Mouse (Mus musculus) bone marrow, adult 2 months (tissue): ENCODE measurements around the gene Tenm3. TPM values are rescaled to one million over a fixed set of nuclear protein-coding genes. Genes with fewer than 3 reads are reported as not detected.

Source experiments
- H3K27ac ChIP-seq: fragments of 200-500 bp; 2 replicates; pipeline ENCODE4 v1.5.1; 2012; ENCODE audit warnings: low read depth, mild to moderate bottlenecking, control low read depth, inconsistent platforms, low read length; ENCODE audit not compliant: control insufficient read depth, poor library complexity, insufficient read depth
- H3K4me1 ChIP-seq: fragments of 200-500 bp; 2 replicates; pipeline ENCODE4 v1.6.1; 2011; ENCODE audit warnings: low read length; ENCODE audit not compliant: control insufficient read depth, insufficient read depth
- H3K4me3 ChIP-seq: fragments of 200-500 bp; replicated peaks from 2 replicates; pipeline ENCODE3; 2011; ENCODE audit warnings: mild to moderate bottlenecking, low read depth, low read length, control low read depth; ENCODE audit not compliant: control insufficient read depth
- CTCF ChIP-seq: fragments of 200-500 bp; IDR thresholded peaks from 2 replicates; pipeline ENCODE4 v1.5.1; 2011; ENCODE audit warnings: low read length, control low read depth; ENCODE audit not compliant: control insufficient read depth, insufficient read depth
- POLR2A ChIP-seq: fragments of 200-500 bp; IDR thresholded peaks from 2 replicates; pipeline ENCODE4 v1.6.1; 2011; ENCODE audit warnings: low read depth, mild to moderate bottlenecking, control low read depth, low read length, borderline replicate concordance; ENCODE audit not compliant: control insufficient read depth
- WGBS: fragments of 180-500 bp; shearing (Covaris S2); methylation state at CpG from one replicate; pipeline ENCODE4 v1.1.7; 2018; 5-methylcytosine and 5-hydroxymethylcytosine counted together
- polyA plus RNA-seq: library from polyadenylated mRNA; stranded (reverse); fragments of >200 nt; gene quantifications from 2 replicates; pipeline ENCODE4 v1.2.4, GENCODE M21; 2011; ENCODE audit warnings: low replicate concordance; ENCODE audit not compliant: missing spikeins, insufficient read depth, insufficient read length

The Tenm3 gene
- polyA plus RNA-seq, 1 experiment: 0.45 TPM

DNA sequence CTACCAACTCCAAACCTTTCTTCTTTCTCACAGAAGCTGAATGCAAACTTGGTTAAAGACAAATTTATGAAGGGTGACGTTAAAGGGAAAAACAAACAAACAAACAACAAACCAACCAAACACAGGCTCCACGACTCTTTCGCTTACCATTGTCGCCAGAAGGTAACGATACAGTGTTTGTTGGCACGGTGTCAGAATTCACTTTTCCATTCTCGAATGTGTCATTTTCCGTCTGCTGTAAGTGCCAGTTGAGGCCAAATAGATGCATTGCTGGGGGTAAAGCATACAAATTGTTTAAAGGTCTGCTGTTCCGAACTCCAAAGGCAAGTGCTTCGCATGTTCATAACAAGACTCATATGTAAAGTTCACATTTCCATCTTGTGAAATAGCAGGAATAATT lies 476.6 kb downstream of the Tenm3 start:
- Histone ChIP-seq H3K27ac (no peak overlapping the region), H3K4me3 (no peak overlapping the region), H3K4me1 (no peaks in the 10 kb centered on the region)
- TF ChIP-seq POLR2A: no peak
- WGBS: 84% methylated on average over 10 of the region's 10 CpGs

DNA sequence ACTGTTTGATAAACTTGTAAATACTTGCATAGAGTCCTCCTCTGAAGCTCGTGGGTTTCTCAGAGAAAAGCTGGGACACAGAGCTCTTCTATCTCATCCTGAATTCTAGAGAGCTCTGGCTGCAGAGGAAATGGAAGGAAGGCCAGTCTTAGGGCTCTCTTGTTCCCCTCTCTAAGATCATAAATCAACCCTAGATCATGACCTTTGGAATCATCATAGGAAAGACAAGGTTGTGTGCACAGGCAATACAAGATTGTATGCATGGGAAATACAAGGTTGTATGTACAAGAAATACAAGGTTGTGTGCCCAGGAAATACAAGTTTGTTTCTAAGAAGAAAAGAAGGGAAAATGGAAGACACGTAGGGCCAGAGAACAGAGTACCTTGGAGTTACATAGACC lies 486.9 kb downstream of the Tenm3 start:
- 54% methylated on average over 2 of the region's 2 CpGs for WGBS
- no peak for TF ChIP-seq CTCF
- TF ChIP-seq POLR2A: no peak
- no peak overlapping the region for H3K27ac ChIP-seq
- H3K4me3 ChIP-seq: no peak overlapping the region
- no peaks in the 10 kb centered on the region for H3K4me1 ChIP-seq

DNA sequence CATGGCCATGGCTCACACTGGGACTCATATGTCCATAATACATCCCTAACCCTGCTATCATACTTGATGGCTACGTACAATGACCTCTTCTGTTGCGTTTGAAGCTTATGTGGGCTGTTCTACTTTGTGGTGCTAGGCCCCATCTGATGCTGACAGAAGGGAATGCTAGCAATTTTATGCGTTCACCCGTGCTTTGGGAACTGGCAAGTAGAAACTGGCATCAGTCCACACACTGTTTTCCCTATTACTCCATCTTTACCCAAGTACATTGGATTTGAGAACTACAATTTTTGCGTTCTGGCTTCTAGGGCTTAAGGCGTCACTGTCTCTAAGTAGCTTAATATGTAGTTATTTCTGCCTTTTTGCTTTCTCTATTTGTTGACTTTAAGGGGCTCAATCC lies 490.3 kb downstream of the Tenm3 start:
- Histone ChIP-seq H3K4me3 (no peak overlapping the region), H3K27ac (no peak overlapping the region), H3K4me1 (no peaks in the 10 kb centered on the region)
- no peak for TF ChIP-seq CTCF
- no peak for TF ChIP-seq POLR2A
- WGBS: 87% methylated on average over 6 of the region's 6 CpGs

DNA sequence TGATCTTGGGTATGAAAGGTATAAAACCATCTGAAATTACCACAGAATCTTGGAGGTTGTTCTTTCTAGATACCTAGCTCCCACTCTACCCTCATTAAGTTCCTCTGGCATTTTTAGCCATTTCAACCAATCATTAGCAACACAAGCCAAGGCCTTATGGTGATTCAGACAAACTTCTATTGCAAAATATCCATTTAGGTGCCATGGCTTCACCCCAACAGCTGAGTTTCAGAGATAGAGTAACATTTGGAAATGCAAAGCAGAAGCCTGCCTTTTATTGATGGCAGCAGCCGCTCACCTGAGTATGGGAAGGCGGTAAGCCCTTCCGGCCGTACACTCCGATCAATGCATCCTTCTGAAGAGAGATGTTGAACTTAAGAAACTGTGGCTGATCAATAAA lies 494.9 kb downstream of the Tenm3 start:
- Histone ChIP-seq H3K4me3 (no peak overlapping the region), H3K4me1 (no peaks in the 10 kb centered on the region), H3K27ac (no peak overlapping the region)
- 90% methylated on average over 5 of the region's 5 CpGs for WGBS
- no peak for TF ChIP-seq POLR2A
- no peak for TF ChIP-seq CTCF

DNA sequence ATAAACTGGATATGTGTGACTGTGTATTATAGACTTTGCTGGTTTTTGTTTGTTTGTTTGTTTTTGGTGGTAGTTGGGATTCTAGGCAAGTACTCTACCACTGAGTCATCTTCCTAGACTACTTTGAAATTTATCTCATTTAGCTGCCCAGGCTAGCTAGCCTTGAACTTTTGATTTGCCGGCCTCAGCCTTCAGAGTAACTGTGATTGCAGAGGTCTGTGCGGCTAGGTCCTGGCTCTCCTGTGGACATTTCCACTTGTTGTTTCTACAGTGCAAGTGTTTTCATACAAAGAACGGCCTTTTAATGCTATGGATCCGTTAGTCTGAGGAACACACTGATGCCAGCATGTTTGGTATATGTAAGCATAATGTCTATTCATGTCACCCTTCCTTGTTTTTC lies 495.4 kb downstream of the Tenm3 start:
- TF ChIP-seq POLR2A (no peak), CTCF (no peak)
- Histone ChIP-seq H3K4me1 (no peaks in the 10 kb centered on the region), H3K27ac (no peak overlapping the region), H3K4me3 (no peak overlapping the region)
- 89% methylated on average over 4 of the region's 4 CpGs for WGBS

DNA sequence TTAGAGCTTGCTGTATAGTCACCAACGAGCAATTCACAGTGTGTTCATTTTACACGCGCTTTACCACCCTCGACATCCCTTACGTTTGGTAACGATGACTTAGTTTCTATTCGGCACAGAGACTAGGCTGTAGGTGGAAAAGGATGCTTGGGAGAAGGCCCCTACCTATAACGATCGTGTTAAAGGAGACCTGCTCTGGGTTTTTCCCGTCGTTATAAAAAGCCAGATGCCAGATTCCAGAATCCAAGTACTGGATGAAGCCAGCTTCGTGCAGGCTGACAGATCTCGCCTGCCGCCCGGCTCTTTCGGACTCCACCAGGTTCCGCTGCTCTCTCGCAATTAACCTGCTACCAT lies 500.7 kb downstream of the Tenm3 start:
- 87% methylated on average over 18 of the region's 18 CpGs for WGBS
- no peak overlapping the region for H3K4me3 ChIP-seq
- TF ChIP-seq POLR2A (no peak), CTCF (no peak)
- no peaks in the 10 kb centered on the region for H3K4me1 ChIP-seq
- H3K27ac ChIP-seq: no peak overlapping the region

DNA sequence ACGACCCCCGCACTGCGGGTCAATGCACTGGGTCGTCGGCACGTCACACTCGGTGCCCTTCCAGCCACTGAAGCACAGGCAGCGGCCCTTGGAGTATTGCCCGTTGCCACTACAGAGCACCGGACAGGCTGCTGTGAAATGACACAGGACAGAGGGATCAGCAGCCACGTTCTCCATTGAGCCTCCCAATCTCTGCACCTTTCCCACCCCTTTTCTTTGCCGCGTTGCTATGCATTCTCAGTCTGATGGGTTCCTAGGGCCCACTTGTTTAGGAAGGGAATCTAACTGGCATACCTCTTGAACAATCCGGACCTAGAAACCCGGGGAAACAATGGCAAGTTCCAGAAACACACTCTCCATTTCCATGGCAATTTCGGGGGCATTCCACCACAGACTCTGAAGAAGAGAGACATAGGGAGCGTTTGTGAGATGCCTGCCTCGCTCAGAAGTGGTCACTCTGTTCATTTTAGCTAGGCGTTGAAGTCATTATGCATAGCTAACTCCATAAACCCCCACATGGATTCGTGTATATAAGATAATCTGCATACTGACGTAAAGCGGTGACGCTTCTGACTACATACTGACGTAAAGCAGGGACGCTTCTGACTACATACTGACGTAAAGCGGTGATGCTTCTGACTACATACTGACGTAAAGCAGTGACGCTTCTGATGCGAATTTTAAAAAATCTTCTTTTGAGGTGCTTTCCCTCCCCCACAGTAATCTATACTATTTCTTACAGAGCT lies 501.3 kb downstream of the Tenm3 start:
- Histone ChIP-seq H3K27ac (no peak overlapping the region), H3K4me3 (no peak overlapping the region), H3K4me1 (no peaks in the 10 kb centered on the region)
- TF ChIP-seq POLR2A (no peak), CTCF (no peak)
- 87% methylated on average over 30 of the region's 30 CpGs for WGBS

DNA sequence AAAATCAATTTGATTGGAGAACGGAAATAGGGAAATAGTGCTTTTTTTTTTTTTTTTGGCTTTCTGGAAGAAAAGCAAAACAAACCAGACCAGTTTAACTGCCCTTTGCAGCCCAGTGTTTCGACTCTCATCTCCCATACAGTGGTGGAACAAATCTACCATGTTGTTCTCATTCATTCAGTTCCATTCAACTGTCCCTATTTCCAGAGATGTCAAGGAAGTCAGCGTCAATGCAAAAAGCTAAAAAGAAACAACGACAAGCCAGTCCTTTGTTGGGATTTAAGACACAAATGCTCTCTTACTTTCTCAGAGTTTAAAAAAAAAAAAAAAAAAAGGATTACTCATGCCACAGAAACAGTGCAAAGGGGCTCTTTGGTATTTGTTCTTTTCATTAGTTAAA lies 502.1 kb downstream of the Tenm3 start:
- no peaks in the 10 kb centered on the region for H3K4me1 ChIP-seq
- no peak overlapping the region for H3K27ac ChIP-seq
- TF ChIP-seq POLR2A (no peak), CTCF (no peak)
- 68% methylated on average over 4 of the region's 4 CpGs for WGBS
- no peak overlapping the region for H3K4me3 ChIP-seq

DNA sequence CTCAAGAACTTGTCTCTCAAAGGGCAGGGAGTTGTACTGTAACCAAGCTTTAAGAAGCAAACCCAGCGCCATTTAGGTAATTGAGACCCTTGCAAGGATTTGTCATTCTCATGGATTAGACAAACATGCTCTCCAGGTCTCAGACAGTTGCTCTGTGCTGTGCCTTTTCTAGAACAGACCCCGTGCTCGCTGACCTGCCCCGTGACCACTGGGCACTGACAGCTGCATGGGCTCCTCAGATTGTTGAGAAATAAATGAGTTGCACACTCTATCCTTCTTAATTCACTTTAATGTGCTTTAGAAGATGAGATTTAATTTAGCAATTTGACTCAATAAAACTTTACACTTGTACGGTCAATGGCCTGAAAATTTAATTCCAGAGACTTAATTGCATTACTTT lies 502.5 kb downstream of the Tenm3 start:
- Histone ChIP-seq H3K4me3 (no peak overlapping the region), H3K4me1 (no peaks in the 10 kb centered on the region), H3K27ac (no peak overlapping the region)
- 83% methylated on average over 5 of the region's 5 CpGs for WGBS
- no peak for TF ChIP-seq POLR2A
- TF ChIP-seq CTCF: no peak
